Mouse (Mus musculus) heart, adult 2 months (tissue): ENCODE results near the gene Rasgrf1.

Source experiments
- CTCF ChIP-seq: fragments of 200-600 bp; IDR thresholded peaks from 2 replicates; pipeline ENCODE4 v1.8.1; 2022; ENCODE audit warnings: antibody characterized with exemption, mild to moderate bottlenecking, moderate library complexity
- POLR2A ChIP-seq: fragments of 200-500 bp; IDR thresholded peaks from 2 replicates; pipeline ENCODE4 v1.6.1; 2011; ENCODE audit warnings: mild to moderate bottlenecking, low read depth, low read length, control low read depth; ENCODE audit not compliant: insufficient read depth

DNA sequence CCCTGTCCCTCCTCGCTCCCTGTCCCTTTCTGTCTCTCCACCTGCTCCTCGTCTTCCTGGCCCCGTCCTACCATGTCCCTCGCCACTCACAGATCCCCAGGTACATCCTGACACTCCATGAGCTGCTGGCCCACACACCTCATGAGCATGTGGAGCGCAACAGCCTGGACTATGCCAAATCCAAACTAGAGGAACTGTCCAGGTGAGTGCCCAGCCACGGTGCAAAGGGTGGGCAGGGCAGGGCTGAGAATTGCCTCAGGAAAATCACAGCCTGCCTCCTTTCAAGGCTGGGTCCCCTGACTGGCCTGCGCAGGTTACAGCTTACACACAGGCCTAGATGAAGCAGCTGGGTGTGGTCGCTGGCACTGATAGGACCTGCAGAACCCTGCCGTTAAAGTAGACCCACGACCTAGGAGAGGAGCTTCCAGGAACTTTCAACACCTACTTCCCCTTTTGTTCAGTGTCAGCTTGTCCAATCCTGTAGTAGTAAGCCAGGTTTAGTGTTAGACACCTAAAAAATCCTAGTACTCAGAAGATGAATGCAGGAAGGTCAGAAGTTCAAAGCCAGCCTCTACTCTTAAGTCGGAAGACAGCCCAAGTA lies 61.3 kb downstream of the Rasgrf1 start:
- TF ChIP-seq CTCF, result no peak
- TF ChIP-seq POLR2A, result no peak
